Mouse (Mus musculus) liver, adult (tissue): ENCODE results near the gene Ino80.

Experiments
- GATA4 ChIP-seq: IDR thresholded peaks from 2 replicates; pipeline ENCODE4 v1.6.1; 2014; ENCODE audit warnings: mild to moderate bottlenecking, low read length; ENCODE audit not compliant: insufficient replicate concordance

Ino80 gene

GRCm38 (mm10) chr2:119377826-119378225 lies 99.7 kb downstream of the Ino80 start:
- no peak for TF ChIP-seq GATA4

GRCm38 (mm10) chr2:119377286-119377685 lies 100.2 kb downstream of the Ino80 start:
- TF ChIP-seq GATA4 = no peak

GRCm38 (mm10) chr2:119370116-119370515 lies 107.4 kb downstream of the Ino80 start:
- TF ChIP-seq GATA4 = no peak

- TF ChIP-seq GATA4 = no peak
Measured at GRCm38 (mm10) chr2:119367346-119367745, 110.1 kb downstream of the Ino80 start.

- no peak for TF ChIP-seq GATA4
Measured at GRCm38 (mm10) chr2:119364969-119365368, 112.5 kb downstream of the Ino80 start.

GRCm38 (mm10) chr2:119359721-119360291 lies 117.7 kb downstream of the Ino80 start:
- no peak for TF ChIP-seq GATA4

GRCm38 (mm10) chr2:119358249-119358648 lies 119.2 kb downstream of the Ino80 start:
- no peak for TF ChIP-seq GATA4

GRCm38 (mm10) chr2:119356805-119357204 lies 120.7 kb downstream of the Ino80 start:
- no peak for TF ChIP-seq GATA4

- TF ChIP-seq GATA4 = no peak
Measured at GRCm38 (mm10) chr2:119356310-119356709, 121.2 kb downstream of the Ino80 start.

- TF ChIP-seq GATA4 = no peak
Measured at GRCm38 (mm10) chr2:119355651-119356050, 121.8 kb downstream of the Ino80 start.

GRCm38 (mm10) chr2:119355089-119355488 lies 122.4 kb downstream of the Ino80 start:
- TF ChIP-seq GATA4 = no peak; the same call in 1 of the 2 replicates

- no peak for TF ChIP-seq GATA4
Measured at GRCm38 (mm10) chr2:119353707-119354106, 123.8 kb downstream of the Ino80 start.

- no peak for TF ChIP-seq GATA4
Measured at GRCm38 (mm10) chr2:119350555-119351486, 126.7 kb downstream of the Ino80 start, which contains the start of gene Chac1. Gene Chac1 (plus strand): TSS chr2:119351229.

GRCm38 (mm10) chr2:119344537-119345138 lies 132.8 kb downstream of the Ino80 start:
- no peak for TF ChIP-seq GATA4

GRCm38 (mm10) chr2:119337425-119338265 lies 139.8 kb downstream of the Ino80 start:
- peak; percentile 38; the same call in 1 of the 2 replicates for TF ChIP-seq GATA4
